In the genomic region with DNA sequence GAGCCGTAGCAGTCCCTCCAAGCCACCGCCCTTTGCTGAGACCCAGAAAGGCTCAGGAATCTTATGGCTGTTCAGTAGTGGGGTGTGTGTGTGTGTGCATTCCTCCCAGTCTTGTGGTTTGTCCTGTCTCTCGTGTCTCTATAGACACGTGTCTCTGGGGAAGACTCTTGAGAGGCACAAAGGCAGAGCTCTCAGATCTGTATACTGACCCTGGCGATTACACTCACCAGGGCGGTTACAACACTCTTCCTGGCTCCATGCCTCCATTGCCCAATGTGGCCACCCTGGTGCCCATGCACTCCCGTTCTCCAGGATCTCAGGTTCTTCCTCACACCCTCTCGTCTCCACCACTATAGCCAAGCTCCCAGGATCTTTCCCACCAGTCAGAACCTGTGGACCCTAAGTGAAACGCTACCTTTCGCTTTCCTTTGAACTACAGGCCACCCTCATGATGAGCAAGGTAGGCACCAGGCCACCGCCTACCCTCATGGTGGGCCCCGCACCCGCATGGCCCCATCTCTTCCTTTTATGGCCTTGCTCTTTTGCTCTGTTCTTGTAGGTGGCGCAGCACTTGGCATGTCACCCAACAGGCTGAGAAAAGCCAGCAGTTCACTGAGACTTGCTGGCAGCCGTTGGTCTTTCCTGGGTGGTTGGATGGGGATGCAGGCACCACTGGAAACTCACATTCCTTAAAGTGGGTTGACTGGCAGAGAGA, we compare ENCODE assay signal across 12 mouse cellular contexts.
A peak's percentile ranks its signal among the peaks of the same experiment; 100 is the strongest.
DNase-seq lines count a peak whose midpoint lies in the region; ATAC-seq and TF ChIP-seq lines count a peak whose summit lies in the region.
"Had no signal": no experiment of that assay in that cellular context is flagged by ENCODE, and none has a peak within 500 bp of the region (broad histone marks: within the 10 kb centered on the region; RNA-seq: fewer than 3 reads in every experiment).

No protein-coding gene starts in this region.

- DNase-seq in kidney, adult 2 months: peak; percentile 44
- DNase-seq in ZHBTc4 (ENCODE audit: low read depth, low spot score): peak; percentile 48
- peak; percentile 43 for DNase-seq in gastrocnemius, postnatal 10 days
- peak; percentile 82 for DNase-seq in lung, postnatal 25 days (ENCODE audit: low spot score)
- no peak for DNase-seq in layer of hippocampus, postnatal 36 days
- DNase-seq: cerebellum, adult 11 months; thymus, postnatal 25 days had no signal

- peak overlapping the region; percentile 24; the same call in 1 of the 2 replicates for H3K27ac ChIP-seq in kidney, adult 2 months (ENCODE audit: insufficient read depth, low read depth, low read length)
- no peak overlapping the region for H3K27ac ChIP-seq in kidney, embryonic 15.5 days
- no peak overlapping the region for H3K27ac ChIP-seq in forebrain, embryonic 13.5 days
- H3K27ac ChIP-seq: hindbrain, embryonic 14.5 days; limb, embryonic 12.5 days had no signal

- no peak for TF ChIP-seq POLR2A in kidney, adult 2 months (IDR thresholded peaks at IDR 0.05; ENCODE audit: low read depth, low read length)

- no peaks in the 10 kb centered on the region for H3K27me3 ChIP-seq in kidney, adult 2 months (replicated peaks; ENCODE audit: control insufficient read depth, insufficient read depth, low read length)
- H3K27me3 ChIP-seq in kidney, embryonic 15.5 days: no peaks in the 10 kb centered on the region
- H3K27me3 ChIP-seq in forebrain, embryonic 13.5 days: no peaks in the 10 kb centered on the region
- H3K27me3 ChIP-seq: limb, embryonic 12.5 days had no signal

- WGBS in kidney, adult 2 months: 75% methylated on average over 15 of the region's 15 CpGs
- WGBS in kidney, embryonic 15.5 days: 91% methylated on average over 15 of the region's 15 CpGs
- 95% methylated on average over 15 of the region's 15 CpGs for WGBS in forebrain, embryonic 13.5 days

- H3K36me3 ChIP-seq in kidney, adult 2 months (ENCODE audit: control insufficient read depth, insufficient read depth, low read length): peaks cover under 1% of the 10 kb centered on the region
- peaks cover 38% of the 10 kb centered on the region for H3K36me3 ChIP-seq in kidney, embryonic 15.5 days
- H3K36me3 ChIP-seq in forebrain, embryonic 13.5 days (ENCODE audit: poor library complexity, severe bottlenecking): peaks cover 16% of the 10 kb centered on the region

- TF ChIP-seq CTCF in kidney, adult 2 months (conservative IDR thresholded peaks at IDR 0.05; ENCODE audit: insufficient read depth, insufficient read length, low read depth, low read length): no peak

- H3K9ac ChIP-seq in kidney, embryonic 15.5 days: no peak overlapping the region
- H3K9ac ChIP-seq in forebrain, embryonic 13.5 days: no peak overlapping the region
- H3K9ac ChIP-seq: hindbrain, embryonic 14.5 days; limb, embryonic 12.5 days had no signal

- no peak overlapping the region for H3K4me3 ChIP-seq in kidney, adult 2 months (ENCODE audit: insufficient read depth, low read depth, low read length)
- no peak overlapping the region for H3K4me3 ChIP-seq in kidney, embryonic 15.5 days (replicated peaks)
- H3K4me3 ChIP-seq in forebrain, embryonic 13.5 days: no peak overlapping the region
- H3K4me3 ChIP-seq: erythroblast, embryonic 14.5 days; limb, embryonic 12.5 days had no signal

- no peaks in the 10 kb centered on the region for H3K9me3 ChIP-seq in kidney, embryonic 15.5 days (replicated peaks)
- no peaks in the 10 kb centered on the region for H3K9me3 ChIP-seq in forebrain, embryonic 13.5 days (replicated peaks)
- H3K9me3 ChIP-seq: limb, embryonic 12.5 days had no signal

- H3K4me1 ChIP-seq in kidney, adult 2 months (ENCODE audit: control insufficient read depth, insufficient read depth, low read length): peaks cover 26% of the 10 kb centered on the region
- peaks cover 40% of the 10 kb centered on the region for H3K4me1 ChIP-seq in kidney, embryonic 15.5 days
- H3K4me1 ChIP-seq in forebrain, embryonic 13.5 days: peaks cover 6% of the 10 kb centered on the region; the same call in 1 of the 2 replicates

- ATAC-seq in kidney, embryonic 15.5 days (replicated peaks; ENCODE audit: low FRiP score): no peak
- ATAC-seq in forebrain, embryonic 13.5 days: no peak; the same call in 1 of the 2 replicates

- H3K4me2 ChIP-seq in kidney, embryonic 15.5 days: no peak overlapping the region
- H3K4me2 ChIP-seq in forebrain, embryonic 13.5 days: no peak overlapping the region
- H3K4me2 ChIP-seq: hindbrain, embryonic 14.5 days; limb, embryonic 12.5 days had no signal

Comparison
In these comparisons a context has a peak if more than half of its experiments do, and no peak if none do; other contexts are left out.
1. DNase-seq: peak in kidney, adult 2 months (single experiment), ZHBTc4 (single experiment), gastrocnemius, postnatal 10 days (single experiment) and lung, postnatal 25 days (single experiment); none in layer of hippocampus, postnatal 36 days (0 of 2).